Mouse (Mus musculus): ENCODE results near the gene Stx12. TPM values are rescaled to one million over a fixed set of nuclear protein-coding genes. Genes with fewer than 3 reads are reported as not detected.
"Not testable (repeated sequence)": the region's sequence is repeated elsewhere in the genome, so short reads cannot be mapped to it uniquely, and the experiment has no call there.

Stx12 gene
- polyA plus RNA-seq, 1 experiment from 2014 or later = 82.3 TPM

DNA sequence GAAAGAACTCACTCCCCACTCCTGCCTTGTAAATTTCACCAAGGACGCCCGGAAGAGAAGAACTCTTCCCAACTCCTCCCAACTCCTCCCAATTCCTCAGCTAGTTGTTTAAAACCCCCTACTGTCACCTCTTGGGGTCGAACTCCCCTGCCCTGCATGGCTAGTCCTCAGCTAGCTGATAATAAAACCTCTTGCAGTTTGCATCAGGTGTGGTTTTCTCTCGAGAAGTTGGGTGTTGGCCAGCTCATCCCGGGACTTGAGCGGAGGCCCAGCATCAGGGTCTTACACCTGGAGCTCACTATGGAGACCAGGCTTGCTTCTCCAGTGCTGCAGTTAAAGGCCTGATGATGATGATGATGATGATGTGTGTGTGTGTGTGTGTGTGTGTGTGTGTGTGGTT is 34.2 kb upstream of the Stx12 start:
- not testable (repeated sequence) for DNase-seq (ENCODE audit: low spot score); H3K4me3 ChIP-seq (ENCODE audit: low read depth, low read length); H3K27me3 ChIP-seq (ENCODE audit: control insufficient read depth, insufficient read depth, low read length); H3K4me2 ChIP-seq (ENCODE audit: low read depth, low read length, severe bottlenecking); H3K9me3 ChIP-seq (ENCODE audit: control insufficient read depth, low read length); H3K4me1 ChIP-seq (replicated peaks; ENCODE audit: control insufficient read depth, insufficient read depth, low read length); H3K27ac ChIP-seq (ENCODE audit: low read depth, low read length); ATAC-seq (replicated peaks; ENCODE audit: low FRiP score); H3K36me3 ChIP-seq (ENCODE audit: control insufficient read depth, insufficient read depth, low read length); H3K9ac ChIP-seq (ENCODE audit: low read length)
- 84% methylated on average over 6 of the region's 6 CpGs for WGBS

DNA sequence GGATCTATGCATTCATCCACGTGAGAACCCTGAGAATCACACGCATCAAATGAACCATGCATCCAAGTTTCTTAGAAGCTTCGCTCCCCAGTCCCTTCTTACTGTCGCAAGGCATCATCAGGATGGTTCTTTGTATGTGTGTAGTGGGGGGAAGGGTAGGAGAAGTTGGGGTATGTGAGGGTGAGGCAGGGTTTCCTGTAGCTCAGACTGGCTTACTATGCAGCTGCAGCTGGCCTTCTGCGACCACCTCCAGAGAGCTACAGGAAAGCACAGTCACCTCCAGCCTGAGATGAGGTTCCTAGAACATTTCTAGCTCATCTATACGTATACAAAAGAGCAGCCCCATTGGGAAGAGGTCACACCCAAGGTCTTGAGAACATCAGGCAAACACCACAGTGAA is 27.8 kb upstream of the Stx12 start:
- Histone ChIP-seq H3K36me3 (ENCODE audit: control insufficient read depth, insufficient read depth, low read length) (peaks cover 2% of the 10 kb centered on the region; the same call in 1 of the 2 replicates), H3K4me2 (ENCODE audit: low read depth, low read length, severe bottlenecking) (no peak overlapping the region), H3K27me3 (ENCODE audit: control insufficient read depth, insufficient read depth, low read length) (no peaks in the 10 kb centered on the region), H3K27ac (ENCODE audit: low read depth, low read length) (no peak overlapping the region), H3K9ac (ENCODE audit: low read length) (no peak overlapping the region), H3K4me1 (replicated peaks; ENCODE audit: control insufficient read depth, insufficient read depth, low read length) (no peaks in the 10 kb centered on the region), H3K9me3 (ENCODE audit: control insufficient read depth, low read length) (no peaks in the 10 kb centered on the region), H3K4me3 (ENCODE audit: low read depth, low read length) (no peak overlapping the region)
- DNase-seq (ENCODE audit: low spot score) = no peak
- WGBS = 92% methylated on average over 6 of the region's 6 CpGs
- no peak for ATAC-seq (replicated peaks; ENCODE audit: low FRiP score)

DNA sequence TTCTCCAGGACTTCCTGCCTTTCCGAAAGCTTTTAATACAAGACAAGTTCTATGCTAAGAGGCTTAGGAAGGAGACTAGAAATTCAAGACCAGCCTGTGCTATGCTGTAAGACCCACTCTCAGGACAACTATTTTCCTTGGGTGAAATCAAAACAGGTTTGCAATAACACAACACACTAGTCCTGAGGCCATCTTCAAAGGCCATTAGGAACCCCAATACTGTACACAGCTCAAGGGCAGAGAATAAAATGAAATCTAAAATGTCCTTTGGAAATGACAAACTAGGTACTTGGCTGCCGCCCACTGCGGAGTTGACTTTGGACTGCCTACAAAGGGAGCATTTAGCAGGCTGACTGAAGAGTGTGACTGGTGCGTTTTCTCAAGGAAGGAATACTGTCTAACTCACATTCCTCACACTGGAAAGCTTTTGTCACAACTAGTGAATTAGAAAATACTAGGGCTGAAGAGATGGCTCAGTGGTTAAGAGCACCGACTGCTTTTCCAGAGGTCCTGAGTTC is 21.6 kb upstream of the Stx12 start:
- H3K27ac ChIP-seq (ENCODE audit: low read depth, low read length) = no peak overlapping the region
- H3K4me3 ChIP-seq (ENCODE audit: low read depth, low read length) = no peak overlapping the region
- ATAC-seq (replicated peaks; ENCODE audit: low FRiP score) (no peak), DNase-seq (ENCODE audit: low spot score) (no peak)
- no peaks in the 10 kb centered on the region for H3K27me3 ChIP-seq (ENCODE audit: control insufficient read depth, insufficient read depth, low read length)
- H3K4me2 ChIP-seq (ENCODE audit: low read depth, low read length, severe bottlenecking) = no peak overlapping the region
- no peak overlapping the region for H3K9ac ChIP-seq (ENCODE audit: low read length)
- no peaks in the 10 kb centered on the region for H3K4me1 ChIP-seq (replicated peaks; ENCODE audit: control insufficient read depth, insufficient read depth, low read length)
- peaks cover 2% of the 10 kb centered on the region; the same call in 1 of the 2 replicates for H3K36me3 ChIP-seq (ENCODE audit: control insufficient read depth, insufficient read depth, low read length)
- H3K9me3 ChIP-seq (ENCODE audit: control insufficient read depth, low read length) = no peaks in the 10 kb centered on the region
- 90% methylated on average over 5 of the region's 5 CpGs for WGBS

DNA sequence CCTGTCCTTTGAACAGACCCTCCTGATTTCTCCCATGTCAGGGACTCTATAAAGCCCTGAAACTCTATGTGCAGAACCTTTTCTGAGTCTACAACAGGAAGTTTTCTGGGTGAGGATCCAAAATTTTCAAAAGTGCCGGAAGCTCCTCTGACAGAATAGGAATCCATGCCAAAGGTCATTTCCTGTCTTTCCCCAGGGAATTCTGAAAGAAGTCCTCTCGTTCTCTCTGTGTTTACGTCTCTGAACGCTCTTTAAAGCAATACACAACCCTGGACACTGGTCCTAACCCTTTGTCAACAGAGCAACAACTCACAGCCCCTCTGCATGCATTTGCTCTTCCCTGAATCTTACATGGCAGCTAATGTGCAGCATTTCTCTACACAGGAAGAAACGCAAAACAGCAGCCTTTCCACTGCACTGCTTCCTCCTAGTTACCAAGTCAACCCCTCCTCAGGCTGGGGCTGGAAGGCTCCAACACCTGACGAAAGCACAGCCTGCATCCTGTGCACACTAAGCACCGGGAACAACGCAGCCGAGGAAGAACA is 20.5 kb upstream of the Stx12 start:
- ATAC-seq (replicated peaks; ENCODE audit: low FRiP score) = no peak
- Histone ChIP-seq H3K36me3 (ENCODE audit: control insufficient read depth, insufficient read depth, low read length) (no peaks in the 10 kb centered on the region; the same call in 1 of the 2 replicates), H3K4me2 (ENCODE audit: low read depth, low read length, severe bottlenecking) (no peak overlapping the region), H3K27ac (ENCODE audit: low read depth, low read length) (no peak overlapping the region), H3K4me3 (ENCODE audit: low read depth, low read length) (no peak overlapping the region), H3K9ac (ENCODE audit: low read length) (no peak overlapping the region), H3K9me3 (ENCODE audit: control insufficient read depth, low read length) (no peaks in the 10 kb centered on the region), H3K4me1 (replicated peaks; ENCODE audit: control insufficient read depth, insufficient read depth, low read length) (no peaks in the 10 kb centered on the region), H3K27me3 (ENCODE audit: control insufficient read depth, insufficient read depth, low read length) (no peaks in the 10 kb centered on the region)
- WGBS = 87% methylated on average over 9 of the region's 9 CpGs
- no peak for DNase-seq (ENCODE audit: low spot score)

DNA sequence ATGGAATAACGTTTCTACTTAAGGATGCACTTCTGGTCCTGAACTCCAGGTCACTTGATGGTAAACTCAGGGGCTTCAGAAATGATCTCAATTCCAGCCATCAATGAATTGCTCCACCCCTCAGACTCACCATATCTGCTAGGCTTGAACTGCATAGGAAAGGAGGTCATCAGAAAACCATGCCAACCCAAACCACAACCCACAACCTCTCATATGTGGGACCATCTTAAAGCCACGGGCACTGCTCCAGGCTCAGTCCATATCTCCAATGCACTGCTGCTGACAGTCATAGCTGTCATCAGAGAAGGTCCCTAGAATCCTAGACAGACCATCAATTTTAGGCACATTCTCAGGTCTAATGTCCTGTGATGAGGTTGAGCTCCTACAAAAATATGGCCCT is 19.8 kb upstream of the Stx12 start:
- Histone ChIP-seq H3K9me3 (ENCODE audit: control insufficient read depth, low read length) (no peaks in the 10 kb centered on the region), H3K4me2 (ENCODE audit: low read depth, low read length, severe bottlenecking) (no peak overlapping the region), H3K27me3 (ENCODE audit: control insufficient read depth, insufficient read depth, low read length) (no peaks in the 10 kb centered on the region), H3K27ac (ENCODE audit: low read depth, low read length) (no peak overlapping the region), H3K4me3 (ENCODE audit: low read depth, low read length) (no peak overlapping the region), H3K9ac (ENCODE audit: low read length) (no peak overlapping the region), H3K36me3 (ENCODE audit: control insufficient read depth, insufficient read depth, low read length) (no peaks in the 10 kb centered on the region; the same call in 1 of the 2 replicates), H3K4me1 (replicated peaks; ENCODE audit: control insufficient read depth, insufficient read depth, low read length) (no peaks in the 10 kb centered on the region)
- no peak for ATAC-seq (replicated peaks; ENCODE audit: low FRiP score)
- 93% methylated on average over 2 of the region's 2 CpGs for WGBS
- no peak for DNase-seq (ENCODE audit: low spot score)

DNA sequence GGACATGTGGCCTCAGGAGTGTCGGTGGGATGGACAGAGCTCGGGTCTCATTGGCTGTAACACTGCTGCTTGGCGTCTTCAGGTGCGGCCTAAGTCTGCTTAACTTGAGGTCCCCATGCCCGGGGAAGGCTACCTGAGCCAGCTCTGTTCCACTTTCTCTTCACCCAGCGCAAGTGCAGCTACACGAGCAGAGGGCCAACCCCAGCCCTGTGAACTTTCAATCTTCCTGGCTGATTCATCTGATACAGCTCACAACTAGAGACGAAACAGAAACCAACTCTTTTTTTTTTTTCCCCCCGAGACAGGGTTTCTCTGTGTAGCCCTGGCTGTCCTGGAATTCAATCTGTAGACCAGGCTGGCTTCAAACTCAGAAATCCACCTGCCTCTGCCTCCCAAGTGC is 13.9 kb upstream of the Stx12 start:
- WGBS = 90% methylated on average over 9 of the region's 9 CpGs
- DNase-seq (ENCODE audit: low spot score) (no peak), ATAC-seq (replicated peaks; ENCODE audit: low FRiP score) (no peak)
- H3K4me2 ChIP-seq (ENCODE audit: low read depth, low read length, severe bottlenecking) = no peak overlapping the region
- H3K4me1 ChIP-seq (replicated peaks; ENCODE audit: control insufficient read depth, insufficient read depth, low read length) = no peaks in the 10 kb centered on the region
- no peaks in the 10 kb centered on the region for H3K36me3 ChIP-seq (ENCODE audit: control insufficient read depth, insufficient read depth, low read length)
- peaks cover 2% of the 10 kb centered on the region; the same call in 1 of the 2 replicates for H3K27me3 ChIP-seq (ENCODE audit: control insufficient read depth, insufficient read depth, low read length)
- H3K27ac ChIP-seq (ENCODE audit: low read depth, low read length) = no peak overlapping the region
- no peak overlapping the region for H3K9ac ChIP-seq (ENCODE audit: low read length)
- H3K4me3 ChIP-seq (ENCODE audit: low read depth, low read length) = no peak overlapping the region
- no peaks in the 10 kb centered on the region for H3K9me3 ChIP-seq (ENCODE audit: control insufficient read depth, low read length)

DNA sequence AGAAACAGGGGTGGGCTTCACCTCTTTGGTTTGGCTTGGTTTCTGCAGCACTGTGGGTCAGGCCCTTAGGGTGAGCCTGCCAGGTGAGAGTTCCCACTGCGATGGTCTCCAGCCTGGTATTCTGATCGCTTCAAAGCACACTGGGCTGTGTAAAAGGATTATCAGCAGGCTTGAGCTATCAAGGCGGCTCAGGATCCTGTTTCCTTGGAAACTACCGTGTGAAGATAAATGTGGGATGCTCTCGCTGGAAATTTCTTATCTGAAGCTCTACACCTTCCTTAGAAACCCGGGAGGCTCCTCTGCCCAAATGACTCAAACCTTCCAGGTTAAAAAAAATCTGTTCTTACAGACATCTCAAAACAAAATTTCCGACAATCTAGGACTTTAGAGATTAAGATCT is 10.1 kb upstream of the Stx12 start:
- H3K27ac ChIP-seq (ENCODE audit: low read depth, low read length) = no peak overlapping the region
- no peaks in the 10 kb centered on the region for H3K9me3 ChIP-seq (ENCODE audit: control insufficient read depth, low read length)
- no peak for DNase-seq (ENCODE audit: low spot score)
- no peak overlapping the region for H3K4me3 ChIP-seq (ENCODE audit: low read depth, low read length)
- 9% methylated on average over 7 of the region's 7 CpGs for WGBS
- no peaks in the 10 kb centered on the region for H3K36me3 ChIP-seq (ENCODE audit: control insufficient read depth, insufficient read depth, low read length)
- no peak for ATAC-seq (replicated peaks; ENCODE audit: low FRiP score)
- H3K4me1 ChIP-seq (replicated peaks; ENCODE audit: control insufficient read depth, insufficient read depth, low read length) = no peaks in the 10 kb centered on the region
- H3K4me2 ChIP-seq (ENCODE audit: low read depth, low read length, severe bottlenecking) = no peak overlapping the region
- peaks cover 2% of the 10 kb centered on the region; the same call in 1 of the 2 replicates for H3K27me3 ChIP-seq (ENCODE audit: control insufficient read depth, insufficient read depth, low read length)
- no peak overlapping the region for H3K9ac ChIP-seq (ENCODE audit: low read length)

DNA sequence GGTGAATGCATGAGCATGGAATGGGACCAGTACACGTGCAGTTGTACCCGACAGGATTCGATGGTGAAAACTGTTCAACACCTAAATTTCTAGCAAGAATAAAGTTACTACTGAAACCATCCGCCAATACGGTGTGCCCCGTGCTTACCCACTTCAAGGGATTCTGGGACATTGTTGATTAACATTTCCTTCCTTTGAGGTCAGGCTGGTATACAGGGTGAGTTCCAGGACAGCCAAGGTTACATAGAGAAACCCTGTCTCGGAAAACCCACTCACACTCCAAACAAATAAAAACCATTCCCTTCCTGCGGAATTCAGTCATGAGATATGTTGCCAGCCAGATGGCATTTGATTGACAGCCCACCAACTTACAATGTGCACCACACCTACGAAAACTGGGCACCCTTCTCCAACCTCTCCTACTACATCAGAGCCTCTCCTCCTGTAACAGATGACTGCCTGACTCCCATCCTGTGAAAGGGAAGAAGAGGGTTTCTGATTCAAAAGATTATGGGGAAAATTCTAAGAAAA is 600 bp upstream of the Stx12 start:
- H3K36me3 ChIP-seq (ENCODE audit: control insufficient read depth, insufficient read depth, low read length) = no peaks in the 10 kb centered on the region
- peak overlapping the region; percentile 94 for H3K4me2 ChIP-seq (ENCODE audit: low read depth, low read length, severe bottlenecking)
- H3K27ac ChIP-seq (ENCODE audit: low read depth, low read length) = peak overlapping the region; percentile 46; the same call in 1 of the 2 replicates
- no peak for DNase-seq (ENCODE audit: low spot score)
- no peaks in the 10 kb centered on the region for H3K27me3 ChIP-seq (ENCODE audit: control insufficient read depth, insufficient read depth, low read length)
- WGBS = 18% methylated on average over 9 of the region's 9 CpGs
- H3K4me3 ChIP-seq (ENCODE audit: low read depth, low read length) = peak overlapping the region; percentile 88
- peak overlapping the region; percentile 92 for H3K9ac ChIP-seq (ENCODE audit: low read length)
- peaks cover 3% of the 10 kb centered on the region; the same call in 1 of the 2 replicates for H3K4me1 ChIP-seq (replicated peaks; ENCODE audit: control insufficient read depth, insufficient read depth, low read length)
- no peak for ATAC-seq (replicated peaks; ENCODE audit: low FRiP score)
- no peaks in the 10 kb centered on the region for H3K9me3 ChIP-seq (ENCODE audit: control insufficient read depth, low read length)

Data from forebrain, embryonic 11.5 days (tissue).